Mouse (Mus musculus) spleen, postnatal 4 days (tissue): ENCODE results near the gene Rnf144b.

Source experiments
- DNase-seq, 2 experiments: peaks; one replicate each; pipeline ENCODE4 v3.0.0; 2022; ENCODE audit warnings: low spot score in 2 of 2

The Rnf144b gene

GRCm38 (mm10) chr13:47264382-47264781, 141.9 kb downstream of the Rnf144b start:
- no peak for DNase-seq

- no peak for DNase-seq
Measured at GRCm38 (mm10) chr13:47266411-47266810, 144.0 kb downstream of the Rnf144b start.

GRCm38 (mm10) chr13:47268227-47268626, 145.8 kb downstream of the Rnf144b start:
- no peak for DNase-seq

- no peak for DNase-seq
Measured at GRCm38 (mm10) chr13:47272928-47273327, 150.5 kb downstream of the Rnf144b start.

GRCm38 (mm10) chr13:47273487-47273886, 151.0 kb downstream of the Rnf144b start:
- no peak for DNase-seq

- DNase-seq, result no peak
Measured at GRCm38 (mm10) chr13:47274139-47274538, 151.7 kb downstream of the Rnf144b start.

- DNase-seq, result no peak
Measured at GRCm38 (mm10) chr13:47277000-47277823, 154.8 kb downstream of the Rnf144b start.

- no peak for DNase-seq
Measured at GRCm38 (mm10) chr13:47277824-47278290, 155.4 kb downstream of the Rnf144b start.

- no peak for DNase-seq
Measured at GRCm38 (mm10) chr13:47282221-47282620, 159.8 kb downstream of the Rnf144b start.

GRCm38 (mm10) chr13:47288449-47288848, 166.0 kb downstream of the Rnf144b start:
- DNase-seq, result peak; percentile 25 to 66

- no peak for DNase-seq
Measured at GRCm38 (mm10) chr13:47296465-47296864, 174.0 kb downstream of the Rnf144b start.
